Mouse (Mus musculus) G1E (cell line): ENCODE measurements around the gene Nox3.

Source experiments
- CTCF ChIP-seq: IDR thresholded peaks from 2 replicates; pipeline ENCODE4 v1.5.1; 2012; ENCODE audit warnings: low read depth, low read length, inconsistent platforms, mixed read lengths
- GATA1 ChIP-seq: IDR thresholded peaks from 2 replicates; pipeline ENCODE4 v1.6.1; 2012; ENCODE audit warnings: borderline replicate concordance, low read length, inconsistent platforms, mixed read lengths
- POLR2AphosphoS5 ChIP-seq: IDR thresholded peaks from 2 replicates; pipeline ENCODE4 v1.6.1; 2012; ENCODE audit warnings: low read depth, low read length, inconsistent platforms; ENCODE audit not compliant: insufficient replicate concordance
- TAL1 ChIP-seq: conservative IDR thresholded peaks from 2 replicates; pipeline ENCODE4 v1.6.1; 2012; ENCODE audit warnings: low read depth, low read length, inconsistent platforms, mixed read lengths

DNA sequence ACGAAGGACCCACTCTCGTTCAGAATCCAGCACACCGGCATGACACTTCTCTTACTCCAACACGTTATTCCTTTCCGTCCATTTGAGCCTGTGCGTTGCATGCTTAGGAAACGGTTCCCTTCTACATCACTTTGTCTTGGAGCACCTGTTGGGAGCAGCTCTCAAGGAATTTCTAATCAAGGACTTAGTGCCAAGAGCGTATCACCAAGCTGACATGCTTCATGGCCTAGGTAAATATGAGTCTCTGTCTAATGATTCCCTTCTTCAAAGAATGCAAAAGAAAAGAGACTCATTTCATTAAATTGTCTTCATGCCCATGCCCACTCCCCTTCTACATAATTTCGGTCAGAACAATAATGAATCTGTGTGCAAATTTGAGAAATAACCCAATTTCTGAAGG lies at the start of gene Nox3:
- TF ChIP-seq CTCF (no peak), GATA1 (no peak), TAL1 (no peak), POLR2AphosphoS5 (no peak)
